Mouse (Mus musculus): ENCODE measurements at regions not wholly inside any gene's neighbourhood (a gene's known extent, or its start where the extent isn't known, plus 50 kb on each side); places are given as distances from the start of the nearest gene placed in this dataset.

DNA sequence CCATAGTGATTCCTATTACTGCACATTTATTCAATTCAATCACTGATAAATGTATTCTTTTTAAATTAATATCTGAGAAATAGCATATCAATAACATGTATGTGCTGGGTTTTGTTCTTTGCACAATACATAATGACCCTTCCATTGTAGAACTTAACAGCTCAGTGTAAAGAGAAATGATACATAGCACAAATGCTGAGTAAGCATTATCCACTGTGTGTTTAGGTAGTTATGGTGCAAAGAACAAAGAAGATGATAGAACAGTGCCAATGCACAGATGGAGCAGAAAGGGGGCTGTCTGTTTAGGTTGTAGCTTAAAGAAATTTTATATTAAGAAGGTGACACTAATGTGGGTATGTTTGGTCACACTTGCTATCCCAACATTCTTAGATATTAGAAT is 215.0 kb upstream of the Chordc1 start:
- TF ChIP-seq CTCF (IDR thresholded peaks at IDR 0.05; ENCODE audit: low read depth) (no peak), EP300 (IDR thresholded peaks at IDR 0.05; ENCODE audit: low read depth) (no peak)

Data from heart, postnatal 0 days (tissue).